Mouse (Mus musculus) left cerebral cortex, adult 2 months (tissue): ENCODE data around the gene Tspo. TPM values are rescaled to one million over a fixed set of nuclear protein-coding genes. Genes with fewer than 3 reads are reported as not detected.

Source experiments
- DNase-seq, 2 experiments: peaks; one replicate each; pipeline ENCODE4 v3.0.0; 2021 to 2022; ENCODE audit warnings: low spot score in 2 of 2, mixed read lengths in 1 of 2; ENCODE audit errors: extremely low spot score in 1 of 2
- H3K27ac ChIP-seq: fragments of 200-600 bp; 2 replicates; pipeline ENCODE4 v1.8.1; 2022
- H3K4me3 ChIP-seq: fragments of 200-600 bp; 2 replicates; pipeline ENCODE4 v1.8.1; 2022
- CTCF ChIP-seq: fragments of 200-600 bp; IDR thresholded peaks from 2 replicates; pipeline ENCODE4 v1.8.1; 2022; ENCODE audit warnings: antibody characterized with exemption, mild to moderate bottlenecking, moderate library complexity
- intact Hi-C: fragments of 180-260 bp; cut with DNase I; formaldehyde crosslinking; loops from one replicate; pipeline ENCODE4 v1.15.1; 2025
- total RNA-seq, 2 experiments: library from RNA; stranded (reverse); gene quantifications; 2 replicates each; pipeline ENCODE4 v1.2.3; 2021

The Tspo gene
- total RNA-seq, 2 experiments from 2014 or later, result 5.6 to 7.9 TPM

DNA sequence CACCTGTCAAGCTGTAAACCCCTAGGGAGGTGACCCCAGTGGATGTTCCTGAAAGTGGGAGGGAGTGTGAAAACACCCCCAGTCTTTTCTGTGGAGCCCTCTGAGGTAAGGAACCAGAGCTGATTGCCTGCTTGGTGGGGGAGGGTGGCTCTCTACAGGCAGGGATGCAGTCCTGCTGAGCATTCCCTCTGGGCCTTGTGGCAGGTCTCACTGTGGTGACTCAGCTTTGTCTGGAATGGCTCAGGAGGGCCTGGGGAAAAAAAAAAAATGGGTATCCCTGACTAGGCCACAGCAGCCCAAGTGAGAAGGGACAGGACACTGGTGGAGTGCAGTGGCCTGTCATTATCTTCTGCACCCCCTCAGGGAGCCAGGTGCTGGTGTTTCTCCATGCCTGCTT, 29.8 kb downstream of the Tspo start:
- H3K27ac ChIP-seq, result no peak overlapping the region
- intact Hi-C loops, result no loop called here
- DNase-seq, result no peak
- no peak overlapping the region for H3K4me3 ChIP-seq
- TF ChIP-seq CTCF, result no peak

DNA sequence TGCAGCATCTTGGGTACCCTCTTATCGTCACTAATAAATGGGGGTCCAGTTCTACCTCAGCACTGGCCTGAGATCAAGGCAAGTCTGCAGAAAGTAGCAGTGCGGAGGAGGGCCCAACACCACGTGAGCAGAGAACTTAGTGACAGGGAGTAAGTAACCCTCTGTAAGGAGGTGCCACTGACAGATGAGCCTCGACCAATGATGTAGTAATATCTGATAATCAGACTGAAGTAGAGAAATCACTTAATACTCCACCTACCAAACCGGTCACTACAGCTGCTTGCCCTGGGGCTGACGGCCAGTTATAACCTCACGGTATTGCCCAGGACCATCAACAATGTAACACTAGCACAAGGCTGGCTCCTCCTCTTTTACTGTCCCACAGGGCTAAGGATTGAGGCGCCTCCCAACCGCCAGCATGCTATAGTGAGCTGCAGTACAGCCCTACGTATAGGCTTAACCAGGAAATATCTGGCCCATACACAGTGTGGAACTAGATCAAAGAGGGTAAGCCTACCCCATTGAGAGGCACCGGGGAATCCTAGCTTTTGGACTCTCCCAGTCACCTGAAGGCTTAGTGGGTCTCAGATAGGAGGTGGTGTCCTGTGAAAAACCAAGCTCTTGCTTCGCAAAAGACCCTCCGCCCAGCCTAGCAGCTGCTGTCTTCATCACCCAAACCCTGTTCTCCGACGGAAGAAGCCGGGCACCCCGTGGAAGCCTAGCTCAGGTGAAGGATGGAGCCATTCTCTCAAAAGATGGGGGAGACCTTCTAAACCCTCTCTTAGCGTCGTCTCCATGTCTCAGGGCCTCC, 30.5 kb downstream of the Tspo start:
- peak overlapping the region; percentile 79 for H3K4me3 ChIP-seq
- no peak for TF ChIP-seq CTCF
- H3K27ac ChIP-seq, result no peak overlapping the region
- DNase-seq, result no peak
- intact Hi-C loops, result no loop called here

DNA sequence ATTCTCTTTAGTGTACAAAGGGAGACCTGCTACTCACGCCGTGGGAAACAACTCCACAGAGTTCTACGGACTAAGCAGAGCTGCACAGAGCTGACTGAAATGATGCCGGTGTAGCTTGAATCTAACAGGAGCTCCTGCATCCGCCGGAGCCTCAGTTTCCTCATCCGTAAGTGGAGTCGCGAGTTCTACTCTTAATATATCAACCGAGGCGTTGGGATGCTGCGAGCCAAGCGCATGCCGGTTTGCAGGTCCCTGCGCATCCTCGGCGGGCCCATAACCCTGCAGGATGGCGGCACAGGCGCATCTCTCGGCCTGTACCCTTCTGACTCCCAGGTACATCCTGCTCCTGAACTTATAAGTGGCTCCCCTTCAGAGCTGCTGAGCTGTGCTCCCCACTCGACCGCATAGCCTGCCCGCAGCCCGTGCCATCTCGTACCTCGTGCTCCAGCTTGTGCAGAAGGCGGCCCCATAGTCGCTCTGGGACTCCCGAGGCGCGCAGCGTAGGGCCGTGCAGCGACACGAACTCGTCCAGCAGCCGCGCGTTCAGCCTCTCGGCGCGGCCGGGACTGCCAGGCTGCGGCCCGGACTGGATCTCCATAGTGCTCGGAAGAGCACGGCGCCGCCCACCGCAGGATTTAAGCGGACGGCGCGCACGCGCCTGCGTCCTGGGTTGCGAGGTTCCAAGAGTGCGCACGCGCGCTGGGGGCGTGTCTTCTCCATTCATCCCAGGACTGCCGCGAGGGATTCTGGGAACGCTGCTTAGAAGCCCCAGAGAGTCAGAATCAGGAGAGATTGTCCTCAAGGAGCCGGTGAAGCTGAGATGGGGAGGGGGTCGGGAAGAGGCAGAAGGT, 31.3 kb downstream of the Tspo start, which contains the start of gene Ttll12:
Ttll12 (minus strand) TSS at position 645 of the 851 bp plus-strand sequence.
- intact Hi-C loops, result no loop called here
- DNase-seq, result peak; percentile 95 to 96
- Histone ChIP-seq H3K27ac (peak within 1 kb of the TSS; percentile 62), H3K4me3 (peak within 1 kb of the TSS; percentile 79)
- no peak for TF ChIP-seq CTCF

DNA sequence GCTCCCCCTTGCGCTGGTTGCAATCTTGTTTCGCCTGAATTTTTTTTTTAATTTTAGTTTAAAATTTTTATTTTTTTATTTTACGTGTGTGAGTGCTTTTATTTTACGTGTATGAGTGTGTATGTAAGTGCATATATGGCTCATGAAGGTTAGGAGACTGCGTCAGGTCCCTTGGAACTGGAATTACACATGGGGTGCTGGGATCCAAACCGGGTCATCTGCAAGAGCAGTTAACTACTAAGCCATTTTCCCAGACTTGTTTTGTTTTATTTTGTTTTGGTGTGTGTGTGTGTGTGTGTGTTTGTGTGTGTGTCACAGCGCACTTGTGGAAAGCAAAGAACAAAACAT, 31.9 kb downstream of the Tspo start:
- no peak for DNase-seq
- peak overlapping the region; percentile 79 for H3K4me3 ChIP-seq
- H3K27ac ChIP-seq, result peak overlapping the region; percentile 62
- intact Hi-C loops, result no loop called here
- TF ChIP-seq CTCF, result no peak

DNA sequence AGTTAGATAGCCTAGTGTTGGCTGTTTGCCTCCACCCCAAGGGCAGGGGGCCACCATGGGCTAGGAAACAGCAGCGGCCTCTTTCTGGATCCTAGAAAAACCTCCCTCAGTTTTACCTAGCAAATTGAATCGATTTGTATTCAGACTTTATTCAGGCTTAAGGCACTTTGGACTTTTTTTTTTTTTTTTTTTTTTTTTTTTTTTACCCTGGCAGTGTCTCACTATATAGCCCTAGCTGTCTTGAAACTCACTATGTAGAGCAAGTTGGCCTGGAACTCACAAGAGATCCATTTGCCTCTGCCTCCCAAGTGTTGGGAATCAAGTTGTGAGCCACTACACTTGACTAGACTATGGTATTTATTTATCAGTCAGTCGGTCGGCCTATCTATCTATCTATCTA, 33.4 kb downstream of the Tspo start:
- TF ChIP-seq CTCF, result no peak
- Histone ChIP-seq H3K27ac (no peak overlapping the region), H3K4me3 (no peak overlapping the region)
- DNase-seq, result no peak
- intact Hi-C loops, result no loop called here

DNA sequence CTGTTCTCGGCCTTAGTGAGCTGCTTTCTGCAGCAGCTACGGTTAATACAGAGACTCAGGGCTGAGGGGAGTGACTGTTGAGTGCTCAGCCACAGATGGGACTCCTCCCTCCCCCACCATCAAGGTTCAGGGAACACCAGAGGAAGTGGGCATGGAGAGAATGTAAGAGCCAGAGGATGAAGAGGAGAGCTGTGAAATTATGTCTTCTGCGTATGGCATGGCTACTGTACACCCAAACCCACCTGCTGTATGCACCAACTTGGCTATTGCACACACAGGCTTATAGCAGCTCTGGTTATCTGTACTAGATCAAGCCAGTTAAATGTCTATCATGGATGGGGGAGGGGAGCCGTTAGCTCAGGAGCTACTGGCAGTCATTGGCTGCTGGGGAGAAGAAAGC, 37.8 kb downstream of the Tspo start:
- intact Hi-C loops, result no loop called here
- Histone ChIP-seq H3K4me3 (no peak overlapping the region), H3K27ac (no peak overlapping the region)
- no peak for TF ChIP-seq CTCF
- no peak for DNase-seq

DNA sequence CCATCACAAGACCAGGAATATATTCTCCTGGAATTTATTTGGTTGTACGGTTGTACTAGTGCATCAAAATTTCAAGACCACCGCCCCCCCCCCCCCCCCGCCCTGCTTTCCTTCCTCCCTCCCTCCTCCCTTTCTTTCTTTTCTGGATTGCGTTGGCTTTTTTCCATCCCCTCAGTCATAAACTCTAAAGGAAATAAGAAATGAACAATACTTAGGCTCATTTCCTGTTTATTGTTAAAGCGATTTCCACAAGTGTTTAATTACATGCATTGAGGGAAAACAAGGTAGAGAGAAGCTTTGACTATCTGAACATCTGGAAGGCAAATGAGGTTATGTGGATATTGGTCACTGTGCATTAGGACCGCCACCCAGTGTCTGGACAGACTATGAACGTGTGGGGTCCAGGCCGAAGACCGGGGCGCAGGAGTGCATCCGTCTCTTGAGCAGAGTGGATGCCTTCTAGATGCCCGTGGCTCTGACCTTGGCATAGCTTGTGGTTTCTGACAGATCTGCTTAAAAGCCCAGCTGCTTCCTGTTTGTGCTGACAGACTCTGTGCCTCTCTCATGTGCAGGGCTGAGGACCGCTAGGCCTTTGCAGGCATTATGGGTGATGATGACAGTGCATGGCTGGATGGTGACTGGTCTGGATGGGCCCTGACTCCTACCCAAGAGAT, 39.1 kb downstream of the Tspo start:
- intact Hi-C loops, result no loop called here
- no peak for DNase-seq
- no peak overlapping the region for H3K27ac ChIP-seq
- no peak overlapping the region for H3K4me3 ChIP-seq
- no peak for TF ChIP-seq CTCF

DNA sequence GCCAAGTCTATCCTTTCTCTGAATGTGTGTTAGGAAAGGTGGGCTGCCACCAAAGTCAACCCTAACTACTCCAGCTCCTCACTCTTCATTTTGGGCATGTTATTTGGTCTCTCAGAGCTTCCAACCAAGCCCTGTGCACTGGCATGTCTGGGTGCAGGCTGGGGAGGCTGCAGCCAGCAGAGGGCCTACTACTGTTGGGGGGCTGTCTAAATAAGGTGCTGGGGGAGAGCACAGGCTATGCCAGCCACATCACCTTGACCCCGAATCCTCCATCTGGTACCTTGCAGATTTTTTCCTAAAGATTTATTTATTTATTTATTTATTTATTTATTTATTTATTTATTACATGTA, 39.6 kb downstream of the Tspo start:
- H3K27ac ChIP-seq, result no peak overlapping the region
- DNase-seq, result no peak
- no peak; the same call in 1 of the 2 replicates for TF ChIP-seq CTCF
- intact Hi-C loops, result no loop called here
- H3K4me3 ChIP-seq, result no peak overlapping the region

DNA sequence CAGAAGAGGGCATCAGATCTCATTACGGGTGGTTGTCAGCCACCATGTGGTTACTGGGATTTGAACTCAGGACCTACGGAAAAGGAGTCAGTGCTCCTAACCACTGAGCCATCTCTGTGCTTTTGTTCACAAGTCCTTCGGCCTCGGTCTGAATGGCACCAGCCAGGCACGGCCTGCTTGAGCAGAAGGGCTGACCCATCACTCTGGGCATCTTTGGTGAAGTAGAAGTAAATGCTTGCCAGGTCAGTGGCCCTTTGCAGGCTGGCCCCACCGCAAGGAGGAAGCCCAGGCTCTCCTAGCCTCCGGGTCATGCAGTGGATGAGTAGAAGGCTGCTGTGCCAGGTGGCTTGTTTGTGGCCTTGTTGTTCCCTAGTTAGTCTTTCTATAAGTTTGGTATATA, 40.0 kb downstream of the Tspo start:
- DNase-seq, result no peak
- Histone ChIP-seq H3K27ac (no peak overlapping the region), H3K4me3 (no peak overlapping the region)
- TF ChIP-seq CTCF, result no peak
- intact Hi-C loops, result no loop called here

DNA sequence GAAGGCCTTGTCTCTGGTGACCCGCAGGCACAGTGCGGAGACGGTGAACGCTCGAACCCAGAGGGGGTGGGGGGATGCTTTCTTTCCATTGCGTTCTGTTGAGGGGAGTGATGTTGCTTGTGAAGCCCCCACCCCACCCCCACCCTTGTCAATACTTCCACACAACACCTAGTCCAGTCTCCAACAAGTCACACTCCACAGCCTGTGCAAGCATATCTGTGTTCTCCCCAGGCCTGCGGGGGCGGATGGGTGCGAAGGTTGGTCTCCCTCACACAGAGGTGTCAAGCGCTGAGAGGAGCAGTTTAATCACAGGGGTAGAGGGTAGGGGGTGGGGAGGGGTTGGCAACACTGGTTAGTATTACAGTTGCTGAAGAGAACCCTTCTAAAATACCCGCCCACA, 42.8 kb downstream of the Tspo start:
- no peak for TF ChIP-seq CTCF
- no peak for DNase-seq
- Histone ChIP-seq H3K27ac (no peak overlapping the region), H3K4me3 (no peak overlapping the region)
- intact Hi-C loops, result no loop called here

DNA sequence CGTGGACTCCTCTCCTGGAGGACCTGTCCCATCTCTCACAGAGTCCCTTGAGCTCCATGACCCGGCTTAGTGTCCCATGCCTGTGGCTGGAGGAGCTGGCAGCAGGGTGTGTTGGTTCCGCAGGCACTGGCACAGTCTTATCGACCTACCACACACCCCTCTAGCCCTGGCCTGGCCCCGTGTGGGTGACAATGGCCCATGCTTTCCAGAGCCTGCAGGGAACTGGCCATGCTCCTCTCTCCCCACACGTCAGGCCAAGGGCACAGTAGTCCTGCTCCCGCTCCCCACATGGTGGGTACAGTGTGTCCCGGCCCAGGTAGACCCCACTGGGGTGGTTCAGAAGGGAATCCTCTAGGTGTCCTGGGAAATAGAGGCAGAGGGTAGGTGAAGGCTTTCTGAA, 43.3 kb downstream of the Tspo start:
- intact Hi-C loops, result no loop called here

More for the DNA sequence above, 43.3 kb downstream of the Tspo start:
- TF ChIP-seq CTCF, result no peak
- no peak overlapping the region for H3K27ac ChIP-seq
- DNase-seq, result no peak
- no peak overlapping the region for H3K4me3 ChIP-seq
